7 mouse cellular contexts compared by ENCODE assay signal in the genomic region with DNA sequence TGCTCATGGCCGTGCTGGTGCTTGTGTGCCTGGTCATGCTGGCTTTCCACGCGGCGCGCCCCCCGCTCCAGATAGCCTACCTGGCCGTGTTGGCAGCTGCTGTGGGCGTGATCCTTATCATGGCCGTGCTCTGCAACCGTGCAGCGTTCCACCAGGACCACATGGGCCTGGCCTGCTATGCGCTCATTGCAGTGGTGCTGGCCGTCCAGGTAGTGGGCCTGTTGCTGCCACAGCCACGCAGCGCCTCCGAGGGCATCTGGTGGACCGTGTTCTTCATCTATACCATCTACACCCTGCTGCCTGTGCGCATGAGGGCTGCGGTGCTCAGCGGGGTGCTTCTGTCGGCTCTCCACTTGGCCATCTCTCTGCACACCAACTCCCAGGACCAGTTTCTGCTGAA. TPM values are rescaled to one million over a fixed set of nuclear protein-coding genes. Genes with fewer than 3 reads are reported as not detected.
DNase-seq lines count a peak whose midpoint lies in the region; ATAC-seq and TF ChIP-seq lines count a peak whose summit lies in the region.

No protein-coding gene starts in this region.

- peaks cover 49% of the 10 kb centered on the region for H3K27me3 ChIP-seq in lung, embryonic 14.5 days (ENCODE audit: insufficient read depth, low read length)
- H3K27me3 ChIP-seq in forebrain, embryonic 13.5 days = peaks cover 49% of the 10 kb centered on the region
- peaks cover 56% of the 10 kb centered on the region for H3K27me3 ChIP-seq in intestine, embryonic 15.5 days (replicated peaks)

- peak overlapping the region; percentile 96 for H3K4me2 ChIP-seq in lung, embryonic 14.5 days
- H3K4me2 ChIP-seq in forebrain, embryonic 13.5 days = peak overlapping the region; percentile 94
- peak overlapping the region; percentile 98 for H3K4me2 ChIP-seq in intestine, embryonic 15.5 days (replicated peaks)

- no peak for ATAC-seq in lung, embryonic 14.5 days (ENCODE audit: insufficient read depth)
- no peak for ATAC-seq in forebrain, embryonic 13.5 days
- no peak for ATAC-seq in intestine, embryonic 15.5 days
- no peak for ATAC-seq in cerebellum, adult (ENCODE audit: insufficient number of reproducible peaks, low FRiP score, low TSS enrichment)

- no peak for TF ChIP-seq POLR2A in olfactory bulb, adult 2 months (IDR thresholded peaks at IDR 0.05; ENCODE audit: insufficient read depth, low read depth, low read length)

- H3K4me3 ChIP-seq in lung, embryonic 14.5 days (ENCODE audit: low read depth, low read length) = peak overlapping the region; percentile 65
- H3K4me3 ChIP-seq in forebrain, embryonic 13.5 days = peak overlapping the region; percentile 71
- peak overlapping the region; percentile 74 for H3K4me3 ChIP-seq in intestine, embryonic 15.5 days (replicated peaks)
- H3K4me3 ChIP-seq in olfactory bulb, adult 2 months (ENCODE audit: insufficient read depth, low read depth, low read length) = peak overlapping the region; percentile 81

- H3K9me3 ChIP-seq in lung, embryonic 14.5 days (ENCODE audit: low read depth, low read length) = no peaks in the 10 kb centered on the region
- no peaks in the 10 kb centered on the region for H3K9me3 ChIP-seq in forebrain, embryonic 13.5 days (replicated peaks)
- no peaks in the 10 kb centered on the region for H3K9me3 ChIP-seq in intestine, embryonic 15.5 days

- H3K27ac ChIP-seq in lung, embryonic 14.5 days (ENCODE audit: low read depth) = no peak overlapping the region
- no peak overlapping the region for H3K27ac ChIP-seq in forebrain, embryonic 13.5 days
- no peak overlapping the region for H3K27ac ChIP-seq in intestine, embryonic 15.5 days
- H3K27ac ChIP-seq in olfactory bulb, adult 2 months (ENCODE audit: insufficient read depth, low read depth, low read length) = no peak overlapping the region

- 72% methylated on average over 21 of the region's 21 CpGs for WGBS in lung, embryonic 14.5 days
- 79% methylated on average over 21 of the region's 21 CpGs for WGBS in forebrain, embryonic 13.5 days
- 75% methylated on average over 21 of the region's 21 CpGs for whole genome bisulfite sequencing in intestine, embryonic 15.5 days
- 79% methylated on average over 21 of the region's 21 CpGs for WGBS in olfactory bulb, adult 2 months

- no peak overlapping the region for H3K9ac ChIP-seq in lung, embryonic 14.5 days
- H3K9ac ChIP-seq in forebrain, embryonic 13.5 days = 0 out of 2 replicates have a peak overlapping the region, but pooled peaks have one; percentile 83
- H3K9ac ChIP-seq in intestine, embryonic 15.5 days = 0 out of 2 replicates have a peak overlapping the region, but pooled peaks have one; percentile 73

- no peaks in the 10 kb centered on the region for H3K36me3 ChIP-seq in lung, embryonic 14.5 days (ENCODE audit: insufficient read depth)
- no peaks in the 10 kb centered on the region for H3K36me3 ChIP-seq in forebrain, embryonic 13.5 days (ENCODE audit: poor library complexity, severe bottlenecking)
- no peaks in the 10 kb centered on the region for H3K36me3 ChIP-seq in intestine, embryonic 15.5 days

- 0 out of 2 replicates have a peak, but pooled peaks cover 2% of the 10 kb centered on the region for H3K4me1 ChIP-seq in lung, embryonic 14.5 days (ENCODE audit: insufficient read depth)
- H3K4me1 ChIP-seq in forebrain, embryonic 13.5 days = peaks cover 72% of the 10 kb centered on the region
- peaks cover 40% of the 10 kb centered on the region for H3K4me1 ChIP-seq in intestine, embryonic 15.5 days (replicated peaks)
- peaks cover 34% of the 10 kb centered on the region for H3K4me1 ChIP-seq in olfactory bulb, adult 2 months (ENCODE audit: control insufficient read depth, insufficient read depth, low read length)

- TF ChIP-seq CTCF in lung, embryonic 14.5 days (IDR thresholded peaks at IDR 0.05; ENCODE audit: low read depth) = no peak
- TF ChIP-seq CTCF in olfactory bulb, adult 2 months (IDR thresholded peaks at IDR 0.05; ENCODE audit: insufficient read depth, low read depth, low read length) = no peak

- no peak for DNase-seq in lung, embryonic 14.5 days
- no peak for DNase-seq in lung, postnatal 25 days (ENCODE audit: low spot score)
- no peak for DNase-seq in cerebellum, postnatal 10 days

RNA-seq across cellular contexts. Expression of gene Adcy5, which starts 2.2 kb away (rescaled TPM):
- polyA plus RNA-seq in lung, embryonic 14.5 days (2014; fragmentation: Nextera tagmentation; extraction: Ambion mirVana) = 1.8 and 1.9 TPM in 2 replicates
- 2.6 and 3.4 TPM in 2 replicates for polyA plus RNA-seq in forebrain, embryonic 13.5 days (2015; fragmentation: Nextera tagmentation; extraction: Ambion mirVana)
- polyA plus RNA-seq in intestine, embryonic 15.5 days (2015; fragmentation: Nextera tagmentation; extraction: Ambion mirVana) = 2.0 and 2.8 TPM in 2 replicates
- not detected in 2 replicates for polyA plus RNA-seq in olfactory bulb, adult 2 months (2012; ENCODE audit: insufficient read depth, insufficient read length, low replicate concordance, missing spikeins)
